Mouse (Mus musculus): ENCODE measurements around the gene Rundc3b.

DNA sequence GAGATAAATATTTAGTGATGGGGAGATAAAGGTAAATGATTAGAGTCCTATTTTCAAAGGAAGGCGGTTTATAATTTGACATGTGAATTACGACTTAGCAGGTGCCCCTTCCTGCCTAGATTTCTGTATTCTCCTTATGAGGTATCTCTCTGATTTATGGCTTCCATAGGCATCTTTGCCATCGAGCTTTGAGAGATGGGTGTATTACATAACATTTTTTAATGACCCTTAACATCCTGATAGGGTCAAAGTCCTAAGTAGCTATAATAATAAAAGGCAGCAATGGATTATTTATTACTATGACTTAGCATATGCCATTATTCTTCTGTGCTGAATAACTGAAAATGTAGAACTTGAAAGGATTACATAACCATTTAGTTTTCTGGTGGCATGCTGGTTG lies 41.9 kb upstream of the Rundc3b start:
- TF ChIP-seq CTCF (IDR thresholded peaks at IDR 0.05; ENCODE audit: insufficient read depth, low read length) (no peak), POLR2A (IDR thresholded peaks at IDR 0.05; ENCODE audit: borderline replicate concordance, extremely low read depth, low read depth, low read length) (no peak)
